Mouse (Mus musculus): ENCODE measurements around the gene Gm20532.

Gene Gm20532

GRCm38 (mm10) chr2:26621246-26621645 is 34.8 kb downstream of the Gm20532 start:
- no peak for DNase-seq (ENCODE audit: low spot score in 2 of 2)

DNA sequence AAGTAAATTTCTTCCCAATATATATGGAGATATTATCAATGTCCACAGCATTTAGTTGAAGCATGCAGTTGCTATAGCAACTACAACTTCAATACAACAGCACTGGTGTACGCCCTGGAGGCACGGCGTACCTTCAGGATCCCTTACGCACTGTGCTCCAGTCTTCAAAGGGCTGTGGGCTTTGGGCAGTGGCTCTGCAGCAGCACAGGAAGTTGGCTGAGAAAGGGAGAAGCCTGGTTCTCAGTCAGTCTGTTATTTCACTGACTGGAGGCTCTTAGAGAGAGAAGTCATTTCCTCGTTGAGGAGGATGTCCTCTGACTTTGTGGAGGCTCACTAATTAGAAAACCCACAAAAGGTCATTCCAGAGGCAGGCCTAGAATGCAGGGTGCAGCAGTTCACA is 36.5 kb downstream of the Gm20532 start:
- no peak for DNase-seq (ENCODE audit: low spot score in 2 of 2)

- no peak for DNase-seq (ENCODE audit: low spot score in 2 of 2)
These were observed 39.0 kb downstream of the Gm20532 start for GRCm38 (mm10) chr2:26625419-26625818.

DNA sequence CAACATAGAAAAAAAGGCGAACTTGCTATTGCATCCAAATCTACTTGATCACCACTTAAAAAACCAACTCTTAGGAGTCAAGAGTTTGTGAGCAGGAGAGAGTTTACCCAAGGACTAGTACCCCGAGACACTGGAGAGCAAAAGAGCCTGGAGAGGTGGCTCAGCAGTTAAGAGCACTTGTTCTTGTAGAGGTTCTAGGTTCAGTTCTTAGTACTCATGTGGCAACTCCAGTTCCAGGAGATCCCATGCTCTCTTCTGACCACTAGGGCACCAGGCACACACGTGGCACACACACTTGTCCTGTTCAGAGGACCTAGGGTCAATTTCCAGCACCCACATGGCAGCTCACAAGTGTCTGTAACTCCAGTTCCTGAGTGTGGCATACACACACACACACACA is 39.6 kb downstream of the Gm20532 start:
- DNase-seq (ENCODE audit: low spot score in 2 of 2), result no peak

GRCm38 (mm10) chr2:26627921-26628739 is 41.7 kb downstream of the Gm20532 start, which contains the start of gene Fam69b:
Gene Fam69b (plus strand): TSS chr2:26628457.
- DNase-seq (ENCODE audit: low spot score in 2 of 2), result peak; percentile 69 to 82

DNA sequence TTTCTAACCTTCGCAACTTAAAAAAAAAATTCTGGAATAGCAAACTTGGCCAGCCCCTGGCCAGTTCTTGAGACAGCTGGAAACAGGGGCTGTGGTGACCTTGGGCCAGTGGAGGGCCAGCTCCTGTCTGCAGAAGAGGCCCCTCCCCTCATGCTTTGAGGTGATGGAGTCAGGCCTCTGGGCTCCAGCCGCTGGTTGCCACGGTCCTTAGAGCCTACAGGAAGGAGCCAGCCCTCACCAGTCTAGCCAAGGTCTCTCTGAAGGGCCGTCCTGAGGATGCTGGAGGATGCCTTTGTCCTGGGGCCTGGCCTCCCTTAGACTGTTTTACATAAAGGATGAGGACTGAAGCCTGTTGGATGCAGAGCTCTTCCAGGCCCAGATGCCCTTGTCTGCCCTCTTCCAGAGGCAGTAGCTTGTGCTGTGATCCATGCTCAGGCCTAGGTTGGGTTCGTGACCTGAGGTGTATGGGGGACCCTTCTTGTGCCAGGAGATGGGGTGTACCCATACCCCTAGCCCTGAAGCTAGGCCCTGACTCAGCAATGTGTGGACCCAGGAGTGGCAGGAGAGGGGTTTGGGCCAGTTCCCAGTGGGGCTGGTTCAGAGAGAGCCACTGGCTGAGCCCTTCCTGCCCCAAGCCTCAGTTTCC is 42.5 kb downstream of the Gm20532 start:
- DNase-seq (ENCODE audit: low spot score in 2 of 2), result no peak

DNA sequence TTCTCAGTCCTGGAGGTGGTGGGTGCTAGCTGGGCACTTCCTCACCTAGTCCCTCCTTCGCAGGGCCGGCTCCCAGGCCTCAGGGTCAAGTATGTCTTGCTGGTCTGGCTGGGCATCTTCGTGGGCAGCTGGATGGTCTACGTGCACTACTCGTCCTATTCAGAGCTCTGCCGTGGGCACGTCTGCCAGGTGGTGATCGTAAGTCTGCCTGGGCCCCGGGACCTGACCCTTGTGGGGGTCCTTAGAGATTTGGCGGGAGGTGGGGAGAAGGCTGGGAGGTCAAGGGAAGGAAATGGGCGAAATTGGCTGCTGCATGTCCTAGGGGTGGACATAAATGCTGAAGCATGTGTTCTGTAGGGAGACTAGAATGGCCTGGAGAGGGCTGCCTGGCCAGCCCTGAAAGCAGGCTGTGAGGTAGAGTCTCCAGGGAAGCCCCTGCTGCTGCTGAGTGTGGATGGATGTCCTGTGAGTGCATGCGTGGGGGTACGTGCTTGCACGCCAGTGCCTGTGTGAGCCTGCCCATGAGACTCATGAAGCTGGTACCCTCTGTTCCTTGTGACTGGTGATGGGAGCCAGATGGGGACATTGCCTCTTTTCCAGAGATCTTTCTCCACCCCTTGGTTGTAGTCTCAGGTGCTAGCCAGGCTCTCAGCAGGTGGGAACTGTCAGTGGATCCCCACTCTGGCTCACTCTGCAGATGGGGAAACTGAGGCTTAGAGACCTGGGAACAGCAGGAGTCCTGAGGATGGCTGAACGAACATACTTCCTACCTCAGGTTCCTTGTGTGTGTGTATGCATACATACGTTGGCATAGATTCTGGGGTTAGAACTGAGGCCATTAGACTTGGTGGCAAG is 46.3 kb downstream of the Gm20532 start:
- no peak for DNase-seq (ENCODE audit: low spot score in 2 of 2)

DNA sequence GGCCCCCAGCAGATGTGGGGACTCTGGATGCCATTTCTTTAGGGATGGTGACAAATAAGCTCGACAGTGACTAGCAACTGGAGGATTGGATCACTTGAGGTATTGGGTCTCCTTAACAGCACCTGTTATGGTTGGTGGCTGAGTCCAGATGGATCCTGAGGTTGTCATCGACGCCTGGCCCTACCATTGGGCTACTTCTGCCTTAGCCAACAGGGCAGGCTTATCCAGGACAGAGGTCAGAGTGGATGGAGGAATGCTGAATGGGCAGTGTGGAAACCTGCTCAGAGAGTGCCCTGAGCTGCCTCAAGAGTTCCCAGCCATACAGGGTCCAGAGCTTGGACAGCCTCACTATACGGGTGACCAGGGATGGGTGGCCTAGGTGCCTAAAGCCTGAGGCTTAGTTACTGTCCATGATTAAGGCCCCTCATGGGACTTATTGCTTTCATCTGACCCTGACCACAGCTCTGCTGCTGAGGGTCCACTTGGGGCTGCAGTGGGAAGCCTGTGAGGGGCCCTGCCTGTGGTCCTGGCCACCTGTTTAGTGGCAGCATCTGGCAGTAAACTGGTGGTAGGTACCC is 47.6 kb downstream of the Gm20532 start:
- DNase-seq (ENCODE audit: low spot score in 2 of 2), result no peak

- DNase-seq (ENCODE audit: low spot score in 2 of 2), result no peak
These were observed 48.4 kb downstream of the Gm20532 start for GRCm38 (mm10) chr2:26634629-26635488.

DNA sequence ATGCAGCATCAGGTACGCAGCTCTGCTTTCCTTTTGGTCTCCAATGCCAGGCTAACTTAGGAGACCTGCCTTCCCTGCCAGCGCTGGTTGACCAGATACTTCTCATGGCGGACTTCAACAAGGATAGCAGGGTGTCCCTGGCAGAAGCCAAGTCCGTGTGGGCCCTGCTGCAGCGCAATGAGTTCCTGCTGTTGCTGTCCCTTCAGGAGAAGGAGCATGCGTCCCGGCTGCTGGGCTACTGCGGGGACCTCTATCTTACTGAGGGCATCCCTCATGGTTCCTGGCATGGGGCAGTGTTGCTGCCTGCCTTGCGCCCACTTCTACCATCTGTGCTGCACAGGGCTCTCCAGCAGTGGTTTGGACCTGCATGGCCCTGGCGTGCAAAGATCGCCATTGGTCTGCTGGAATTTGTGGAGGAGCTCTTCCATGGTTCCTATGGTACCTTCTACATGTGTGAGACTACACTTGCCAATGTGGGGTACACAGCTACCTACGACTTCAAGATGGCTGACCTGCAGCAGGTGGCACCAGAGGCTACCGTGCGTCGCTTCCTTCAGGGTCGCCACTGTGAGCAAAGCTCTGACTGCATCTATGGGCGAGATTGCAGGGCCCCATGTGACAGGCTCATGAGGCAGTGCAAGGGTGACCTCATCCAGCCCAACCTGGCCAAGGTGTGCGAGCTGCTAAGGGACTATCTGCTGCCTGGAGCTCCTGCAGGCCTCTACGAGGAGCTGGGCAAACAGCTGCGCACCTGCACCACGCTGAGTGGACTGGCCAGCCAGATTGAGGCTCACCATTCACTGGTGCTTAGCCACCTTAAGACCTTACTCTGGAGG is 49.3 kb downstream of the Gm20532 start:
- DNase-seq (ENCODE audit: low spot score in 2 of 2), result no peak

DNA sequence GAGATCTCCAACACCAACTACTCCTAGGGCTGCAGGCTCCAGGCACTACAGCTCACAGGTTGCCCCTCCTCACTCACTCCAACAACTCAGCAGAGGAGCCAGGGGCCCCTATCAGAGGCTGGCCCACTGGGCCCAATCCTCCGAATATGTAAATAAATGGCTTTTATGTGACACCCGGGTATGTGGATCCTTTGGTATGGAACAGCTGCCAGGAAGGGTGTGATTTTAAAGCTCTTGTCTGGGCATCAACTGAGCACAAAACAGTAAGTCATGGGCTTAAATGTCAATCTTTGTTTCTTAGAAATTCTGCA is 49.8 kb downstream of the Gm20532 start:
- no peak for DNase-seq (ENCODE audit: low spot score in 2 of 2)

DNA sequence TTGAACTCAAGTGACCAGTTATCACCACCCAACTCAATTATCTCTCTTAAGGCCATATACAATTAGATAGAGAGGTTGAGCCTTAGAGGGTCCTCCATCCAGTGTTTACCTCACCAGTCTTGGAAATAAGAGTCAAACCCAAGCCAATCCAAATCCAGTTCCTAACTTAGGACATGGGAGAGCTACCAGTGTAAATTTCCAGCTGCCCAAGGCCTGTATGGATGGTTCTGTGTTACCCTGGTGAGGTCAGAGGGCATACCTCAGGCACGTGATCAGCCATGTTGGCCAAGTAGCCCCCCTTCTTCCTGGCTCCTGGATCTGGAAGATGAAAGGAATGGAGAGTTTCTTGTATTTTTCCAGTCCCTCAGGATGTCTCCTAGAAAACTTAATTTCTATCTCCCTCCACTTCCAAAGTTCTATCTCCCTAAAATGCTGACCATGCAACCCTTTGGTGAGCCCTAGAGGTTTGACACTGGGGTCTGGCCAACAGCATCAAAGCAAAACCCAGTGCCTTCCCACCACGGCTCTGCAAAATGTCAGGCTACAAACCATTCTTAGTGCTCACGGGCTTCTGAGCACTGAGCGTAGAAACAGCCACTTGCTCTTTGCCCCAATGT is 51.0 kb downstream of the Gm20532 start:
- DNase-seq (ENCODE audit: low spot score in 2 of 2), result no peak

- DNase-seq (ENCODE audit: low spot score in 2 of 2), result no peak
These were observed 51.6 kb downstream of the Gm20532 start for GRCm38 (mm10) chr2:26638039-26638438.

DNA sequence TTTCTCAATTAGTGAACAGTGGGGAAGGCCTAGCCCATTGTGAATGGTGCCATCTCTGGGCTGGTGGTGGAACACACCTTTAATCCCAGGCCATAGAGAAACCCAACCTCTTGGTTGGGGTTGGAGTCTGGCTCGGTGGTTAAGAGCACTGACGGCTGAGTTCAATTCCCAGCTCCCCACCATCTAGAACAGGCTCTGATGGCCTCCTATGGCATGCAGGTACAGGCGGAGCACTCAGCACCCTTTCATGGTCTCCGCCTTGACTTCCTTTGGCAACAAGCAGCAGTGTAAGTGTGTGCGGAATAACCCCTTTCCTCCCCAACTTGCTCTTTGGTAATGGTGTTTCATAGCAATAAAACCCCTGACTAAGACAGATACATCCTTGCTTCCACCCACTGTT is 52.1 kb downstream of the Gm20532 start:
- DNase-seq (ENCODE audit: low spot score in 2 of 2), result no peak

- no peak for DNase-seq (ENCODE audit: low spot score in 2 of 2)
These were observed 52.6 kb downstream of the Gm20532 start for GRCm38 (mm10) chr2:26639083-26639482.

- peak; percentile 94 to 99 for DNase-seq (ENCODE audit: low spot score in 2 of 2)
These were observed 53.7 kb downstream of the Gm20532 start for GRCm38 (mm10) chr2:26639838-26640830.

DNA sequence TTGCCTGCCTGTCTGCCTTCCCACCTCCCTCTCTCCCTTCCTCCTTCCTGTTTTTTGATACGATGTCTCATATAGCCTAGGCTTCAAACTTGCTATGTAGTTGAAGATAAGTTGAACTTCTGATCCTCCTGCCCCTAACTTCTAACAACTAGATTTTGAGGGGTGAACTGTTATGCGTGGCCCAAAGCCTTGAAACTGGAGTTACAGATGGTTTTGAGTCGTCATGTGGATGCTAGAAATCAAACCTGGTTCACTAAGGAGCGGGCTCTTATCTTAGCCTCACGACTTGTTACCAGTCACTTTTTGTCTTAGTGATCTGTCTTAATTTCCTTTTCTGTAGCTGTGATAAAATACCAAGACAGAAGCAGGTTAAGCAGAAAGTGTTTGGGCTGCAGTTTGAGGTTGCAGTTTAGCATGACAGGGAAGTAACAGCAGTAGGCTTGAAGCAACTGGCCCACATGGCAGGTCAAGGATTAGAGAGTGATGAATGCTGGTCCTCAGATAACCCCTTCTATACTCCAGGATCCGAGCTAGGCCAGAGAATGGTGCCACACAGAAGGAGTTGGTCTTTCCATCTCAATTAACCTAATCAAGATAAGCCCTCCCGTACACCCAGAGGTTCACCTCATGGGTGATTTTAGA is 54.7 kb downstream of the Gm20532 start:
- no peak for DNase-seq (ENCODE audit: low spot score in 2 of 2)

DNA sequence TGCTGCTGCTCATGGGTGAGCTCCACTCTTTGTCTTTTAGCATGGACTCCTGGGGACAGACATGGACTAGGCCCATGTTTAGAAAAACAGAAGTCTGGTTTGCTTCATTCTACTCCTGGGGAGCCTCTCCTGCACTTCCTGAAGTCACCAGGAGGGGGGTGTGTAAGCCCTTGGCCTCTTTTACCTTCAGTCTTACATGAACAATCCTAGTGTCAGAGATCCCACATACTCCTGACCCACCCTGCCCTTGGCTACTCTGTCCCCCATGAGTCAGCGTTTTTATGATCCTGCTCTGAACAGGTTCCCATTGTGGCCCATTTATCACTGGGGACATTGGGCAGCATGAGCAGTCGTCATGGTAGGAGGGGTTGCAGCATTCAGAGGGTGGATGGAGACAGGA is 57.5 kb downstream of the Gm20532 start:
- DNase-seq (ENCODE audit: low spot score in 2 of 2), result no peak

All from urinary bladder, postnatal 4 days (tissue).